Comparison of ENCODE assay signal across 20 mouse cellular contexts in the genomic region with DNA sequence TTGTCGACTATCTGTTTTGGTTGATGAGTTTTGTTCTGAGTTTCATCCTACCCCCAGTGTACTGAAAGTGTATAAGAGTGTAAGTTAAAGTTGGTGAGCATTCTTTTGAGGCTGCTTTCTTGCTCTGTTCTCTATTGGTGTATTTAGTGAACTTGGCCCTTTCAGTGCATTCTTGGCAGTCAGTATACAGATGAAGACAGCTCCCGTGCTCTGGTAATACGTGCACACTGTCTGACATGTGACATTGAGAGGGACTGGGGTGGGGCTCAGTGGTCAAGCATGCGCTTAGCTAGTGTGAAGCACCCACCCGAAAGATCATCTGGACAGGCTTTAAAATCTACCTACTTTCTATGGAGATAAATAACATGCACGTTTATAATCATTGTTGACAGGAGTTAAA.
"Had no signal": no experiment of that assay in that cellular context is flagged by ENCODE, and none has a peak within 500 bp of the region (broad histone marks: within the 10 kb centered on the region; RNA-seq: fewer than 3 reads in every experiment).

No protein-coding gene starts in this region.

- H3K4me2 ChIP-seq: liver, embryonic 12.5 days; liver, embryonic 15.5 days; lung, embryonic 15.5 days; midbrain, embryonic 13.5 days; neural tube, embryonic 13.5 days; stomach, embryonic 15.5 days had no signal

- H3K4me1 ChIP-seq: liver, embryonic 12.5 days; liver, embryonic 15.5 days; lung, embryonic 15.5 days; midbrain, embryonic 10.5 days; midbrain, embryonic 13.5 days; neural tube, embryonic 13.5 days; stomach, embryonic 15.5 days had no signal

- H3K27ac ChIP-seq: left cerebral cortex, adult 2 months; liver, embryonic 12.5 days; liver, embryonic 15.5 days; lung, embryonic 15.5 days; midbrain, embryonic 10.5 days; midbrain, embryonic 13.5 days; neural tube, embryonic 13.5 days; stomach, embryonic 15.5 days had no signal

- ATAC-seq: intestine, postnatal 0 days; liver, embryonic 12.5 days; midbrain, embryonic 13.5 days; midbrain, embryonic 16.5 days had no signal

- DNase-seq: layer of hippocampus, postnatal 36 days; lung, adult 18-20 months; lung, postnatal 10 days; lung, postnatal 36 days; retina, postnatal 1 day; right cerebral cortex, postnatal 25 days; spleen, adult 18-20 months; thymus, postnatal 25 days had no signal

- H3K4me3 ChIP-seq: left cerebral cortex, adult 2 months; liver, embryonic 12.5 days; liver, embryonic 15.5 days; lung, embryonic 15.5 days; megakaryocyte, embryonic 14.5 days; midbrain, embryonic 10.5 days; midbrain, embryonic 13.5 days; myocyte; neural tube, embryonic 13.5 days; stomach, embryonic 15.5 days had no signal

- H3K9ac ChIP-seq: liver, embryonic 12.5 days; liver, embryonic 15.5 days; lung, embryonic 15.5 days; midbrain, embryonic 13.5 days; neural tube, embryonic 13.5 days; stomach, embryonic 15.5 days had no signal

- H3K27me3 ChIP-seq: liver, embryonic 12.5 days; liver, embryonic 15.5 days; lung, embryonic 15.5 days; megakaryocyte, embryonic 14.5 days; midbrain, embryonic 13.5 days; neural tube, embryonic 13.5 days; stomach, embryonic 15.5 days had no signal

- H3K9me3 ChIP-seq: liver, embryonic 15.5 days; lung, embryonic 15.5 days; midbrain, embryonic 13.5 days; neural tube, embryonic 13.5 days; stomach, embryonic 15.5 days had no signal
